In the genomic region with DNA sequence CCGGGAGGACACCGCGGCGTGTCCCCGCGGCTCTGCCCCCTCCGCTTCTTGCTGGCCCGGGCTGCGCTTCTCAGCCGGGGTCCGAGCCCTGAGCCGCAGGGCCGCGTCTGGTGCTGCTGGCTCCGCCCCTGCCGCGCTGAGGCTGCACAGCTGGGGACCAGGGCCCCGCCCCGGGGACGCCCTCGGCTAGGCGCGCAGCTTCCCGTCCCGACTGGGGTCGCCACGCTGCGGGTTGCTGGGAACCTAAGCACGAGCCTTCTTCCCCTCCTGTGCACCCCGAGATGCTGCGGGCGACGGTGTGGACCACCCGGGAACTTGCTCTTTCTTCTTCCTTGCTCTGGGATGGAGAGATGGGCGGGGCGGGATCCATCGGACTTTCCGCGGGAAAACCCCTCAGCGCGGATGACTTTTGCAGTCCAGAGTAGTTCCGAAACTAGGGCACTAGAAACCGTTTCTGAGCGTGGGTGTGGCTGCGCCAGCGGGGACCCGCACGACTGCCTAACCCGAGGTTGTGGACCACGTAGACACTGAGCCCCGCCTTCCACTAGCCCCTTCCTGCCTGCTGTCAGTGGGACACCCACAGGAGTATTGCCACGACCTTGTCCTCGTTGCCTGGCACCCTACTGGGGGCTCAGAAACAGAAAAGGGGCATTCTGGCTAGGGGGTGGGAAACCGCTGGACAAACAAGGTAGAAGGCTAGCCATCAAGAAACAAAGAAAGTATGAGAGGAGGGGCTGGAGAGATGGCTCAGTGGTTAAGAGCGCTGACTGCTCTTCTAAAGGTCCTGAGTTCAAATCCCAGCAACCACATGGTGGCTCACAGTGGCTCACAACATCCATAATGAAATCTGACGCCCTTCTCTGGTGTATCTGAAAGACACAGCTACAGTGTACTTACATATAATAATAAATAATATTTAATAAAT, we compare ENCODE assay signal across 8 mouse cellular contexts. TPM values are rescaled to one million over a fixed set of nuclear protein-coding genes. Genes with fewer than 3 reads are reported as not detected.
DNase-seq lines count a peak whose midpoint lies in the region; ATAC-seq and TF ChIP-seq lines count a peak whose summit lies in the region.

A gene (minus strand): TSS at position 148 of the 925 bp plus-strand sequence.

- 3% methylated on average over 56 of the region's 56 CpGs for WGBS in forebrain, embryonic 15.5 days
- 4% methylated on average over 52 of the region's 56 CpGs for WGBS in hindbrain, embryonic 12.5 days
- 9% methylated on average over 56 of the region's 56 CpGs for WGBS in liver, adult 2 months
- 4% methylated on average over 56 of the region's 56 CpGs for WGBS in stomach, postnatal 0 days

- H3K27ac ChIP-seq in forebrain, embryonic 15.5 days (replicated peaks), result no peak within 1 kb of the TSS
- H3K27ac ChIP-seq in hindbrain, embryonic 12.5 days, result no peak within 1 kb of the TSS
- no peak within 1 kb of the TSS for H3K27ac ChIP-seq in liver, adult 2 months (replicated peaks; ENCODE audit: insufficient read depth, low read depth, low read length)
- no peak within 1 kb of the TSS for H3K27ac ChIP-seq in stomach, postnatal 0 days (replicated peaks)

- peak; percentile 7 for DNase-seq in layer of hippocampus, adult 11-12 months (ENCODE audit: low spot score)
- DNase-seq in layer of hippocampus, postnatal 36 days, result no peak
- peak; percentile 4 for DNase-seq in cerebellum, adult 11-12 months
- no peak for DNase-seq in liver, adult 2 months (ENCODE audit: extremely low read depth, low read depth, low spot score)
- peak; percentile 30 to 75 for DNase-seq in monocyte, adult 2 months (ENCODE audit: low read depth in 1 of 2, low spot score in 2 of 2)
- DNase-seq in stomach, postnatal 0 days (ENCODE audit: low spot score), result peak; percentile 58

- H3K36me3 ChIP-seq in forebrain, embryonic 15.5 days, result no peaks in the 10 kb centered on the region
- H3K36me3 ChIP-seq in hindbrain, embryonic 12.5 days, result no peaks in the 10 kb centered on the region
- H3K36me3 ChIP-seq in liver, adult 2 months (ENCODE audit: control insufficient read depth, insufficient read depth, low read length), result no peaks in the 10 kb centered on the region
- no peaks in the 10 kb centered on the region for H3K36me3 ChIP-seq in stomach, postnatal 0 days (ENCODE audit: control insufficient read depth, insufficient read depth, low read length)

- TF ChIP-seq CTCF in liver, adult 2 months (IDR thresholded peaks at IDR 0.05; ENCODE audit: low read depth, low read length), result no peak
- no peak for TF ChIP-seq CTCF in stomach, postnatal 0 days (IDR thresholded peaks at IDR 0.05; ENCODE audit: low read depth)

- TF ChIP-seq EP300 in stomach, postnatal 0 days (optimal IDR thresholded peaks at IDR 0.05), result no peak

- TF ChIP-seq POLR2A in liver, adult 2 months (IDR thresholded peaks at IDR 0.05; ENCODE audit: extremely low read depth, insufficient read depth, low read length), result no peak

- no peaks in the 10 kb centered on the region for H3K27me3 ChIP-seq in forebrain, embryonic 15.5 days
- peaks cover 10% of the 10 kb centered on the region for H3K27me3 ChIP-seq in hindbrain, embryonic 12.5 days
- H3K27me3 ChIP-seq in liver, adult 2 months (ENCODE audit: control insufficient read depth, insufficient read depth, low read length), result no peaks in the 10 kb centered on the region
- H3K27me3 ChIP-seq in stomach, postnatal 0 days (ENCODE audit: control insufficient read depth, insufficient read depth, low read length), result no peaks in the 10 kb centered on the region

- H3K4me1 ChIP-seq in forebrain, embryonic 15.5 days, result peaks cover 9% of the 10 kb centered on the region
- peaks cover 3% of the 10 kb centered on the region; the same call in 1 of the 2 replicates for H3K4me1 ChIP-seq in hindbrain, embryonic 12.5 days
- H3K4me1 ChIP-seq in liver, adult 2 months (ENCODE audit: control insufficient read depth, insufficient read depth, low read length), result no peaks in the 10 kb centered on the region
- H3K4me1 ChIP-seq in stomach, postnatal 0 days (replicated peaks; ENCODE audit: control insufficient read depth, insufficient read depth), result no peaks in the 10 kb centered on the region

- no peaks in the 10 kb centered on the region for H3K9me3 ChIP-seq in forebrain, embryonic 15.5 days
- H3K9me3 ChIP-seq in hindbrain, embryonic 12.5 days (replicated peaks), result no peaks in the 10 kb centered on the region
- H3K9me3 ChIP-seq in stomach, postnatal 0 days (ENCODE audit: control insufficient read depth, low read length), result no peaks in the 10 kb centered on the region

- H3K4me2 ChIP-seq in forebrain, embryonic 15.5 days (replicated peaks), result peak within 1 kb of the TSS; percentile 82
- H3K4me2 ChIP-seq in hindbrain, embryonic 12.5 days (replicated peaks), result peak within 1 kb of the TSS; percentile 85
- peak within 1 kb of the TSS; percentile 87 for H3K4me2 ChIP-seq in stomach, postnatal 0 days (replicated peaks; ENCODE audit: low read depth)

- H3K9ac ChIP-seq in forebrain, embryonic 15.5 days (replicated peaks), result peak within 1 kb of the TSS; percentile 56
- H3K9ac ChIP-seq in hindbrain, embryonic 12.5 days, result peak within 1 kb of the TSS; percentile 64
- H3K9ac ChIP-seq in liver, adult 2 months (ENCODE audit: low read depth, low read length), result peak within 1 kb of the TSS; percentile 58
- H3K9ac ChIP-seq in stomach, postnatal 0 days (ENCODE audit: low read length), result peak within 1 kb of the TSS; percentile 67

- no peaks in the 10 kb centered on the region for H3K79me2 ChIP-seq in liver, adult 2 months (ENCODE audit: control insufficient read depth, insufficient read depth, low read length)

- ATAC-seq in forebrain, embryonic 15.5 days (replicated peaks), result peak; percentile 85
- ATAC-seq in hindbrain, embryonic 12.5 days (ENCODE audit: low FRiP score), result peak; percentile 92
- ATAC-seq in stomach, postnatal 0 days (ENCODE audit: low FRiP score, low TSS enrichment), result peak; percentile 76

- H3K4me3 ChIP-seq in forebrain, embryonic 15.5 days, result peak within 1 kb of the TSS; percentile 61
- peak within 1 kb of the TSS; percentile 67 for H3K4me3 ChIP-seq in hindbrain, embryonic 12.5 days
- H3K4me3 ChIP-seq in liver, adult 2 months (ENCODE audit: insufficient read depth, low read depth, low read length), result peak within 1 kb of the TSS; percentile 86
- H3K4me3 ChIP-seq in stomach, postnatal 0 days (ENCODE audit: low read depth, low read length), result peak within 1 kb of the TSS; percentile 73

RNA-seq across cellular contexts. Expression of the gene that starts here (rescaled TPM):
- under 1 TPM; 0.15 to 0.23 TPM for total RNA-seq in layer of hippocampus, postnatal 36 days (2021)
- 0.69 and 0.91 TPM in 2 replicates for polyA plus RNA-seq in forebrain, embryonic 15.5 days (2015; fragmentation: Nextera tagmentation; extraction: Ambion mirVana)
- polyA plus RNA-seq in hindbrain, embryonic 12.5 days (2016; fragmentation: Nextera tagmentation; extraction: Ambion mirVana), result 2.2 and 3.0 TPM in 2 replicates
- 0.94 and 1.5 TPM in 2 replicates for total RNA-seq in liver, adult 2 months (2014; rRNA removed)
- polyA plus RNA-seq in liver, adult 2 months (2012; rRNA removed), result 0.18 and 0.65 TPM in 2 replicates
- 3.7 and 5.0 TPM in 2 replicates for polyA plus RNA-seq in stomach, postnatal 0 days (2015; fragmentation: Nextera tagmentation; extraction: Ambion mirVana)

Comparison
In these comparisons a context has a peak if more than half of its experiments do, and no peak if none do; other contexts are left out.
1. DNase-seq: peak in layer of hippocampus, adult 11-12 months (single experiment), cerebellum, adult 11-12 months (single experiment), monocyte, adult 2 months (2 of 2) and stomach, postnatal 0 days (single experiment); none in layer of hippocampus, postnatal 36 days (0 of 2) and liver, adult 2 months (single experiment).
2. Peak in ATAC-seq, H3K4me3 ChIP-seq, H3K9ac ChIP-seq and H3K4me2 ChIP-seq in forebrain, embryonic 15.5 days; RNA of the gene not detected or under 1 TPM.
3. Peak in every context shown above with its lines, with median percentiles within 50 percentile points of each other: ATAC-seq, H3K4me2 ChIP-seq, H3K4me3 ChIP-seq and H3K9ac ChIP-seq.